Mouse (Mus musculus): ENCODE measurements around the gene Tcf7l2.

DNA sequence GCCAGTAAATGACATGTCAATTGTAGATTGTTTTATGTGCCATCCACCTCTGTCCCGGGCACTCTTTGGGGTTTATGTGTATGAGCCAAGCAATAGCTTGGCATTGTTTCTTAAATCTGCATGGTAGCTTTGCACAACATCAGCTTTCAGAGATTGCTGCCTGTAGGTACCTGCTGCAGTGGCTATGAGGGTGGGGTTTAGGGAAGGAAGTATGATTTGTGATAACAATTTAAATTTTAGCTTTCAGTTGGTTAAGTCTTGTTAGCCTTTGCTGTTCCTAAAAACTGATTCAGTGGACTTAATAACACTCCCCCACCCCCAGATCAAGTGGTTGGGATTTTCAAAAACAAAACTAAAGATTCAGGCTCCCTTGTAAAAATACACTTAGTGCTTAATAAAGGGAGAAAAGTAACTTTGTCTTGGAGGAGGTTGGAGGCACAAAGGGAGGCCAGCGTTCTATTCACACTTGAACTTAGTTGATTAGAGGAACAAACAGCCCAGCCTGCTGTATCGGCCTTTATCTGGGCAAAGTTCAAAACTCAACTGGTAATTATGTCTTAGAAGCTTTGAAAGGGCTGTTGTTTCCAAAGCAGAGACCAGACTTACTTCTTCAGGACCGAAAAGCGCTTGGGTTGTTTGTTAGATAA lies 96.9 kb downstream of the Tcf7l2 start:
- TF ChIP-seq CTCF (IDR thresholded peaks at IDR 0.05; ENCODE audit: low read depth): no peak
- TF ChIP-seq EP300 (optimal IDR thresholded peaks at IDR 0.05): no peak

Data from stomach, postnatal 0 days (tissue).